Mouse (Mus musculus) cerebellum, adult (tissue): ENCODE results near the gene Wsb2.
"Not testable (repeated sequence)": the region's sequence is repeated elsewhere in the genome, so short reads cannot be mapped to it uniquely, and the experiment has no call there.

Experiments used
- ATAC-seq: cut with Nextera tagmentation; 2 replicates; pipeline ENCODE4 v1.9.2; 2017; ENCODE audit warnings: mild to moderate bottlenecking, moderate library complexity, mixed read lengths; ENCODE audit not compliant: insufficient number of reproducible peaks, low FRiP score, low TSS enrichment

Wsb2 gene

GRCm38 (mm10) chr5:117357129-117357477 is at the start of gene Wsb2:
Gene Wsb2, plus strand, starts transcription at chr5:117357304.
- peak; percentile 24; the same call in 1 of the 2 replicates for ATAC-seq

DNA sequence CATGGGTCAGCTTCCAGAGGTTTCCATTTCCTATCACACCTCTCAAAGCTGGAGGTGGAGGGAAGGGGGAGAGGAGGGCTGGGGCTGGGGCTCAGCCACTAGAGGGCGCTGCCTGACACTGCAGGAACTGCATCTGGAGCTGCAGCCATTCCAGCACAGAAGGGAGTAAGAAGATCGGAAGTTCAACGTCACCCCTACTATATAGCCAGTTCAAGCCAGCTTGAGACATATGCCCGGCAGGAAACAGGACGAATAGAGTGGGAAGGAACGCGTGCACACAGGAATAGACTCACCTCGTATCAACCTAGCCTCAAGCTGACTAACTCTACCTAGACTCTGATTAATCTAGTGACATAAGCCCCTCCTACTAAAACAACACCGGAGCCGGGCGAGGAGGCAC is 49.4 kb upstream of the Wsb2 start:
- ATAC-seq: no peak; the same call in 1 of the 2 replicates

DNA sequence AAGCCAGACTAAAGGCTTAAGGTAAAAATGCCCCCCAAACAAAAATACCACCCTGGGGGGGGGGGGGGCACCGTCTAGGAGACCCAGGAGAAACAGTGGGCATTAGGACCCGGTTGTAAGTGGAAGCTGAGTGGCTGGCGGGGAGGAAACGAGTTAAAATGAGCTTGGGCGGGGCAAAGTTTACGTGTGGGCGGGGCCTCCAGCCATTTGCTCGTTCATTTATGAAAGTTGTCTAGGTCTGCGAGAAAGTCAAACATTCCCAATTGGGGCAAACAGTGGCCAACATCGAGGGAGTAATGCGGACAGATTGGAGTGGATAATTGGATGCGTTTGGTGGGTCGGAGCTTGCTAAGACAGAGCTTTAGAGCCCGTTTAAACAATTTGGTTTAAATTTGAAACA is 43.7 kb upstream of the Wsb2 start:
- no peak for ATAC-seq

- no peak for ATAC-seq
These were observed 43.2 kb upstream of the Wsb2 start for GRCm38 (mm10) chr5:117313909-117314308.

GRCm38 (mm10) chr5:117314587-117315428 is 42.3 kb upstream of the Wsb2 start:
- ATAC-seq: no peak

GRCm38 (mm10) chr5:117318741-117319629 is 38.1 kb upstream of the Wsb2 start, which contains the start of gene Vsig10:
Gene Vsig10, plus strand, starts transcription at chr5:117319083.
- ATAC-seq: peak; percentile 67; the same call in 1 of the 2 replicates

- no peak for ATAC-seq
These were observed 33.4 kb upstream of the Wsb2 start for GRCm38 (mm10) chr5:117323751-117324150.

- ATAC-seq: no peak
These were observed 30.7 kb upstream of the Wsb2 start for GRCm38 (mm10) chr5:117326408-117326807.

DNA sequence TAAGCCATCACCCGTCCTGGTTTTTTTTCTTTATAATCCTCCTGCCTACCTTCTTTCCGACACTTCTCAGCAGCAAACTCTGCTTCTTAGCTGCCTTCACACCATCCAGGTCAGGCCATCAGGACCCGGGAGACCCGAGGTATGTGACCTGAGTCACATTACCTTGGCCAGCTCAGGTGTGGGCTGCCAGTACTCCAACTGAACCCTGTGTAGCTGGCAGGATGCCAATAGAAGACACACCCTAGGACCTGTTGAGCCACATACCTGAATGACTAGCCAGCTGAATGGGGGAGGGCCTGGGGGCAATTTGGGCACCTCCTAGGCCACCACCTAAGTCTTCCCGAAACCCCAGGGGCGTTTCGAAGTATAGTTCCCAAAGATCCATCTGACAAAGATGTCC is 26.6 kb upstream of the Wsb2 start:
- no peak for ATAC-seq

GRCm38 (mm10) chr5:117337999-117338398 is 19.1 kb upstream of the Wsb2 start:
- ATAC-seq: no peak

GRCm38 (mm10) chr5:117338503-117338902 is 18.6 kb upstream of the Wsb2 start:
- ATAC-seq: no peak

DNA sequence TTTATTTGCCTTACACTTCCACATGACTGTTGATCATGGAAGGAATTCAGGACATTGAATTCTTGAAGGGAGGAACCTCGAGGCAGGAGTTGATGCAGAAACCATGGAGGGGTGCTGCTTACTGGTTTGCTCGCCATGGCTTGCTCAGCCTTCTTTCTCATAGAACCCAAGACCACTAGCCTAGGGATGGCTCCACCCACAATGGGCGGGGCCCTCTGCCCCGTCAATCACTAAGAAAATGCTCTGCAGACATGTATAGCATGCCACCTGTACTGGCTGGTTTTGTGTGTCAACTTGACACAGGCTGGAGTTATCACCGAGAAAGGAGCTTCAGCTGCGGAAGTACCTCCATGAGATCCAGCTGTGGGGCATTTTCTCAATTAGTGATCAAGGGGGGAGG is 17.0 kb upstream of the Wsb2 start:
- ATAC-seq: no peak

DNA sequence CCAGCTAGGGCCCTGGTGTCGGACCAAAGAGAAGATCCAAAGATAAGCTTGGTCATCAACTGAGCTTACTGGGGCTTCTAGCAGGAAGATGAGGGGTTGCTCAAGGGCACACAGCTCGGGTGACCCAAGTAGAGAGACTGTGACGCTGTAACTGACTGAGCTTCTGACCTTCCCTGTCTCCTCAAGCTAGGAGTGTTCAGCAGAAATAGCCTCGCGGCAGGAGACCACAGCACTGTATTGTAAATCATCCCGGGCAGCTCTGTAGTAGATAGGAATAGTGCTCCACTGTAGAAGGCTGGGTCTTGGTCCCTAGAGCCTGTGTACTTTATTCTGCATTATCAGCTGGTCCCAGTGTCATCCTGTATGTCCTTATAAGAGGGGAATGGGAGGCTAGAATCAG is 15.2 kb upstream of the Wsb2 start:
- ATAC-seq: no peak

DNA sequence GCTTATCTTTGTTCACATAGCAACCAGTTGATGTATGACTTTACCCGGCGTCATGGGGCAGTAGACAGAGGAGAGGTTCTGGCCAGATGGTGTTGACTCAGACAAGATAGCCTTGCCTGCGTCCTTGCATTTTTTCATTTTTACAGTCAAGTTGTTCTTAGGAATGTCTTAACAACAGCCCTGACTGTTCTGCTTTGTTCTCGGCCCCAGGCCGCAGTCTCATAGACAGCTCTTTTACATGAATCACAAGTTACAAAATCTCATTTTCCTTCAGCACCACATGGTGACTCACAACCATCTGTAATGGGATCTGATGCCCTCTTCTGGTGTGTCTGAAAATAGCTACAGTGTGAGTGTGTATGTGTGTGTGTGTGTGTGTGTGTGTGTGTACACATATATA is 12.6 kb upstream of the Wsb2 start:
- not testable (repeated sequence) for ATAC-seq

GRCm38 (mm10) chr5:117345432-117345976 is 11.6 kb upstream of the Wsb2 start:
- no peak for ATAC-seq

- no peak for ATAC-seq
These were observed 10.8 kb upstream of the Wsb2 start for GRCm38 (mm10) chr5:117346281-117346680.

- ATAC-seq: no peak
These were observed 10.1 kb upstream of the Wsb2 start for GRCm38 (mm10) chr5:117347011-117347410.

- no peak for ATAC-seq
These were observed 9.3 kb upstream of the Wsb2 start for GRCm38 (mm10) chr5:117347838-117348237.

GRCm38 (mm10) chr5:117348279-117348678 is 8.8 kb upstream of the Wsb2 start:
- ATAC-seq: no peak

DNA sequence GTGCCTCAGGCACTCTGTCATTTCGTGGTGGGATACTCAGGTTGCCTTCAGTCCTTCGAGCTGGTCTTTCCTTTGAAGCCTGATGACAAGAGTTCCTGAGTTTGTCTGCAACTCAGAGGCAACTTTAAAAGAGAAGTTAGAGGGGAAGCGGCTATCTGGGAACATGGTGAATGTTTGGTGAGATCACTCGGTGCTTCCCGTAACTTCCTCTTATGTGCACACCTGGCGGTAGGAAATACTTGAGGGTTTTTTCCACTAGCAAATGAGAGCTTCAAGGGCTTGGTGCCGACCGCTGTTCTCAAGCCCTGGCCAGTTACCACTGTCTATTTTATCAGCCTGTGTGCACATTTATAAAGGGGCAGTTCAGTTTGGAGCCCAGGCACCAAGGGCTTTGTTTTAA is 3.0 kb upstream of the Wsb2 start:
- ATAC-seq: no peak
